Mouse (Mus musculus) lung, postnatal 0 days (tissue): ENCODE measurements around the gene Ppp2r3a. TPM values are rescaled to one million over a fixed set of nuclear protein-coding genes. Genes with fewer than 3 reads are reported as not detected.

Experiments used
- ATAC-seq: fragments of 200-750 bp; cut with Nextera tagmentation; 2 replicates; pipeline ENCODE4 v1.8.0; 2017; ENCODE audit warnings: moderate library complexity
- DNase-seq: peaks from one replicate; pipeline ENCODE4 v3.0.0-alpha.2; 2016; ENCODE audit warnings: low spot score
- H3K27ac ChIP-seq: fragments of 300-500 bp; sonication (generic); 2 replicates; pipeline ENCODE4 v1.5.1; 2014; ENCODE audit warnings: antibody characterized with exemption, mild to moderate bottlenecking, low read length, mixed read lengths
- H3K27me3 ChIP-seq: fragments of 300-500 bp; sonication (generic); replicated peaks from 2 replicates; pipeline ENCODE4 v1.6.1; 2014; ENCODE audit warnings: low read length, mixed read lengths; ENCODE audit not compliant: insufficient read depth
- H3K36me3 ChIP-seq: fragments of 300-500 bp; sonication (generic); 2 replicates; pipeline ENCODE4 v1.6.1; 2014; ENCODE audit warnings: low read length, mixed read lengths; ENCODE audit not compliant: insufficient read depth
- H3K4me1 ChIP-seq: fragments of 300-500 bp; sonication (generic); 2 replicates; pipeline ENCODE4 v1.6.1; 2014; ENCODE audit warnings: antibody characterized with exemption, low read depth, low read length, mixed read lengths; ENCODE audit not compliant: insufficient read depth
- H3K4me2 ChIP-seq: fragments of 300-500 bp; sonication (generic); replicated peaks from 2 replicates; pipeline ENCODE4 v1.6.1; 2014; ENCODE audit warnings: low read depth, mild to moderate bottlenecking, low read length, moderate library complexity, mixed read lengths
- H3K4me3 ChIP-seq: fragments of 300-500 bp; sonication (generic); 2 replicates; pipeline ENCODE4 v1.5.1; 2014; ENCODE audit warnings: low read depth, low read length
- H3K9ac ChIP-seq: fragments of 300-500 bp; sonication (generic); replicated peaks from 2 replicates; pipeline ENCODE4 v1.6.1; 2014; ENCODE audit warnings: low read depth, mild to moderate bottlenecking
- H3K9me3 ChIP-seq: fragments of 300-500 bp; sonication (generic); 2 replicates; pipeline ENCODE4 v1.6.1; 2016; ENCODE audit warnings: low read length, mixed read lengths
- CTCF ChIP-seq: IDR thresholded peaks from 2 replicates; pipeline ENCODE4 v1.5.1; 2016; ENCODE audit warnings: antibody characterized with exemption, mild to moderate bottlenecking
- EP300 ChIP-seq: IDR thresholded peaks from 2 replicates; pipeline ENCODE4 v1.6.1; 2016; ENCODE audit warnings: antibody characterized with exemption, mild to moderate bottlenecking, control low read depth
- WGBS: fragments of 180-500 bp; shearing (Covaris S2); extraction: QIAGEN DNeasy Blood & Tissue Kit; methylation state at CpG from one replicate; pipeline ENCODE4 v1.1.7; 2014; 5-methylcytosine and 5-hydroxymethylcytosine counted together
- polyA plus RNA-seq: library from polyadenylated mRNA; unstranded; fragments of >200 nt; fragmentation: Nextera tagmentation; extraction: Ambion mirVana; gene quantifications from 2 replicates; pipeline ENCODE4 v1.2.1, GENCODE M21; 2015

Gene Ppp2r3a
- polyA plus RNA-seq, 1 experiment from 2014 or later: 7.2 TPM

DNA sequence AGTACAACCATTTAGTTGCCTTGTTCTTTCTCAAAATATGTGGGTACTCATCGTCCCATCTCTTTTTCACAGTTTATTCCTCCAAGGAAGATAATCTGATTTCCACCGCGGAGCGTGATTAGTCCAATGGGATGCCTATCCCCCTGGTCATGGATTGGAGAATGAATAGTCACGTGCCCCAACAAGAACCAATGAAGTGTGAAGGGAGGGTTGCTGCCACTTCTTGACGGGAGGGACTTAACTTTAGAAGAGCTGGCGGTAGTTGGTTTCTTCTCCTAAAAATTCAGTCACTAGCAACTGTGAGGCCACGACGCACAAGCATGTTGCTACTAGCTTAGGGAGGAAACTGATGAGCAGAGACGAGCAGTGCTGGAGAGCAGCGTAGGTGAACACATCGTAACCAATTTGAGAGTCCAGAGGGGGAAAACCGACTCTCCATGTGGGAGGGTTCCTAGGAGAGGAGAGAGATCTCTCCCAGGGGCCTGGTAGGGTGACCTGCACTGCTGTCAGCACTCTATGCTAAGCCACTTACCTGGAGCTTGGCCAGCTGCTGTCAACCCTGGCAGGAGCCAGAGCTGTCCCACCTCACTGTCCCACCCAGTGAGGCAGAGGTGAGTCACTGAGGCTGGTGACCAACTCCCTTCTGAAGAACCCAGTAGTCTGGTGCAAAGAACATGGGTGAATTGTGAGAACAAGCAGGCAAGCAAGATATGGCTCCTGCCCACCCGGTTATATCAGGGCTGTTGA lies 37.5 kb upstream of the Ppp2r3a start:
- DNase-seq (no peak), ATAC-seq (no peak)
- H3K4me2 ChIP-seq: no peak overlapping the region
- H3K9me3 ChIP-seq: no peaks in the 10 kb centered on the region
- TF ChIP-seq EP300 (no peak), CTCF (no peak)
- H3K9ac ChIP-seq: no peak overlapping the region
- H3K36me3 ChIP-seq: no peaks in the 10 kb centered on the region
- 87% methylated on average over 14 of the region's 14 CpGs for WGBS
- no peaks in the 10 kb centered on the region for H3K27me3 ChIP-seq
- H3K4me3 ChIP-seq: no peak overlapping the region
- H3K27ac ChIP-seq: no peak overlapping the region
- no peaks in the 10 kb centered on the region for H3K4me1 ChIP-seq

- DNase-seq (no peak), ATAC-seq (no peak)
- H3K27me3 ChIP-seq: no peaks in the 10 kb centered on the region
- no peak for TF ChIP-seq EP300
- no peak for TF ChIP-seq CTCF
- H3K36me3 ChIP-seq: no peaks in the 10 kb centered on the region
- no peak overlapping the region for H3K27ac ChIP-seq
- no peak overlapping the region for H3K4me2 ChIP-seq
- 70% methylated on average over 4 of the region's 4 CpGs for WGBS
- no peaks in the 10 kb centered on the region for H3K4me1 ChIP-seq
- H3K4me3 ChIP-seq: no peak overlapping the region
- H3K9ac ChIP-seq: no peak overlapping the region
- H3K9me3 ChIP-seq: no peaks in the 10 kb centered on the region
These were observed 35.2 kb upstream of the Ppp2r3a start for GRCm38 (mm10) chr9:101286766-101287165.

DNA sequence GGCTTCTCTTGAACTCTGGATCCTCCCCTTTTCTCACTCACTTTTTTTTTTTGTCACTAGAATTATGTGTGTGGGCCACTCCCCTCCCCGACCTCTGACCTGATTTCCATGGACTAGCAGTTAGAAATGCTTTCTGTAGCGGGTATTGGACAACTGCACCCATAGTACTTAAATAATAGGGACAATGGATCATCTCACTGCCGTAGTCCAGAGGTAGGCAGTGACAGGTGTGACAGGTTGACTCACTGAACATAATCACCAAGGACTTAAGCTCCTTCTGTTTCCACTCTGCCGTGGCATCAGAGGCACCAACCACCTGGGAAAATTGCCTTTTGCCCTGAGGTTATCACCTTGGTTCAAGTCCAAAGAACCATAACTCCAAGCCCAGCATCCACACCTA lies 32.5 kb upstream of the Ppp2r3a start:
- ATAC-seq: no peak
- TF ChIP-seq CTCF (no peak), EP300 (no peak)
- Histone ChIP-seq H3K4me2 (no peak overlapping the region), H3K27ac (no peak overlapping the region), H3K9ac (no peak overlapping the region), H3K4me3 (no peak overlapping the region), H3K27me3 (no peaks in the 10 kb centered on the region), H3K36me3 (no peaks in the 10 kb centered on the region), H3K9me3 (no peaks in the 10 kb centered on the region), H3K4me1 (no peaks in the 10 kb centered on the region)
- 63% methylated on average over 4 of the region's 4 CpGs for WGBS
- DNase-seq: no peak

DNA sequence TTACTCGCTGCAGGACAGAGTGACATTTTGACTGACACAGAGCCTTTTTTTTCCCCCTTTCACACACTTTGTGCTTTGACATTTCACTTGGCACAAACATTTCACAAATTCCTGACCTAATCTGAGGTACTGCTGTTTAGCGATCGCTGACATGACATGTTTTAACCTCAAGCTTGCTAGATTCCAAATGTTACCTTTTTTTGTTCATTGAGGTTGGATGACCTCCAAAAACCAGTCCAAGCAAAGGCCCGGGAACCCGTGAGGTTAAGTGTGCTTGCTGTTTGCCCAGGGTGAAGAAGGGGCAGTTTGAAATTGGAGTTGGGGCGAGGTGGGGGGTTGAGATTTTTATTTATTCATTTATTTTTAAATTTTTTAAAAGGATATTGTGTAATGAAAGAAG lies 31.1 kb upstream of the Ppp2r3a start:
- Histone ChIP-seq H3K4me2 (no peak overlapping the region), H3K9me3 (no peaks in the 10 kb centered on the region), H3K4me3 (no peak overlapping the region), H3K4me1 (no peaks in the 10 kb centered on the region), H3K27ac (no peak overlapping the region), H3K36me3 (no peaks in the 10 kb centered on the region), H3K9ac (no peak overlapping the region), H3K27me3 (no peaks in the 10 kb centered on the region)
- no peak for ATAC-seq
- WGBS: 30% methylated on average over 6 of the region's 6 CpGs
- TF ChIP-seq CTCF: no peak
- no peak for TF ChIP-seq EP300
- DNase-seq: no peak

DNA sequence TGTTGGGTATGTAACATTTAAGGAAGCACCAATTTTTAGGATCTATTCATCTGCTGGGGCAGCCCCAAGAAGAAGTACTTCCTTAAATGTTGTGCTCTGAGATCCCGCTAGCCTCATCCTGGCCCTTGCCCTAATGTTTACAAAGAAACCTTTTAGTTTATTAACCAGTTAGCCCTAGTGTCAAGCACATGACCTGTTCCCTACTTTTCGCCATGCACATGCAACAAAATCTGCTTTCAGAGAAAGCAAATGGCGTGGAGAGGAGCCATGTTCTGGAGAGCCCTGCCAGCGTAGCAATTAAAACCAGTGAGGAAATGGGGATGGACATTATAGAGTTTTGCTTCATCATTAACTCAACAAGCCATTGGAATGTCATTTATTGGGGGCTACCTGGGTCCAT lies 30.3 kb upstream of the Ppp2r3a start:
- Histone ChIP-seq H3K27ac (no peak overlapping the region), H3K9me3 (no peaks in the 10 kb centered on the region), H3K9ac (no peak overlapping the region), H3K4me1 (no peaks in the 10 kb centered on the region), H3K4me2 (no peak overlapping the region), H3K27me3 (no peaks in the 10 kb centered on the region), H3K36me3 (no peaks in the 10 kb centered on the region), H3K4me3 (no peak overlapping the region)
- WGBS: 67% methylated on average over 4 of the region's 4 CpGs
- ATAC-seq (no peak), DNase-seq (no peak)
- TF ChIP-seq CTCF: no peak
- no peak for TF ChIP-seq EP300

- 89% methylated on average over 11 of the region's 11 CpGs for WGBS
- Histone ChIP-seq H3K36me3 (no peaks in the 10 kb centered on the region), H3K9ac (no peak overlapping the region), H3K27me3 (no peaks in the 10 kb centered on the region), H3K9me3 (no peaks in the 10 kb centered on the region), H3K4me3 (no peak overlapping the region), H3K27ac (no peak overlapping the region), H3K4me2 (no peak overlapping the region), H3K4me1 (no peaks in the 10 kb centered on the region)
- ATAC-seq: no peak
- TF ChIP-seq EP300 (no peak), CTCF (no peak)
- DNase-seq: no peak
These were observed 29.7 kb upstream of the Ppp2r3a start for GRCm38 (mm10) chr9:101281326-101281725.

- Histone ChIP-seq H3K27me3 (no peaks in the 10 kb centered on the region), H3K27ac (no peak overlapping the region), H3K4me3 (no peak overlapping the region), H3K4me1 (no peaks in the 10 kb centered on the region), H3K36me3 (no peaks in the 10 kb centered on the region), H3K4me2 (no peak overlapping the region), H3K9ac (no peak overlapping the region), H3K9me3 (no peaks in the 10 kb centered on the region)
- no peak for ATAC-seq
- TF ChIP-seq EP300: no peak
- TF ChIP-seq CTCF: no peak
- DNase-seq: no peak
- WGBS: 90% methylated on average over 6 of the region's 6 CpGs
These were observed 29.3 kb upstream of the Ppp2r3a start for GRCm38 (mm10) chr9:101280867-101281266.
